Mouse (Mus musculus) lung, postnatal 0 days (tissue): ENCODE results near the gene Kcnd3. TPM values are rescaled to one million over a fixed set of nuclear protein-coding genes. Genes with fewer than 3 reads are reported as not detected.

ENCODE experiments used
- ATAC-seq: fragments of 200-750 bp; cut with Nextera tagmentation; 2 replicates; pipeline ENCODE4 v1.8.0; 2017; ENCODE audit warnings: moderate library complexity
- DNase-seq: peaks from one replicate; pipeline ENCODE4 v3.0.0-alpha.2; 2016; ENCODE audit warnings: low spot score
- H3K27ac ChIP-seq: fragments of 300-500 bp; sonication (generic); 2 replicates; pipeline ENCODE4 v1.5.1; 2014; ENCODE audit warnings: antibody characterized with exemption, mild to moderate bottlenecking, low read length, mixed read lengths
- H3K27me3 ChIP-seq: fragments of 300-500 bp; sonication (generic); replicated peaks from 2 replicates; pipeline ENCODE4 v1.6.1; 2014; ENCODE audit warnings: low read length, mixed read lengths; ENCODE audit not compliant: insufficient read depth
- H3K36me3 ChIP-seq: fragments of 300-500 bp; sonication (generic); 2 replicates; pipeline ENCODE4 v1.6.1; 2014; ENCODE audit warnings: low read length, mixed read lengths; ENCODE audit not compliant: insufficient read depth
- H3K4me1 ChIP-seq: fragments of 300-500 bp; sonication (generic); 2 replicates; pipeline ENCODE4 v1.6.1; 2014; ENCODE audit warnings: antibody characterized with exemption, low read depth, low read length, mixed read lengths; ENCODE audit not compliant: insufficient read depth
- H3K4me2 ChIP-seq: fragments of 300-500 bp; sonication (generic); replicated peaks from 2 replicates; pipeline ENCODE4 v1.6.1; 2014; ENCODE audit warnings: low read depth, mild to moderate bottlenecking, low read length, moderate library complexity, mixed read lengths
- H3K4me3 ChIP-seq: fragments of 300-500 bp; sonication (generic); 2 replicates; pipeline ENCODE4 v1.5.1; 2014; ENCODE audit warnings: low read depth, low read length
- H3K9ac ChIP-seq: fragments of 300-500 bp; sonication (generic); replicated peaks from 2 replicates; pipeline ENCODE4 v1.6.1; 2014; ENCODE audit warnings: low read depth, mild to moderate bottlenecking
- H3K9me3 ChIP-seq: fragments of 300-500 bp; sonication (generic); 2 replicates; pipeline ENCODE4 v1.6.1; 2016; ENCODE audit warnings: low read length, mixed read lengths
- CTCF ChIP-seq: IDR thresholded peaks from 2 replicates; pipeline ENCODE4 v1.5.1; 2016; ENCODE audit warnings: antibody characterized with exemption, mild to moderate bottlenecking
- EP300 ChIP-seq: IDR thresholded peaks from 2 replicates; pipeline ENCODE4 v1.6.1; 2016; ENCODE audit warnings: antibody characterized with exemption, mild to moderate bottlenecking, control low read depth
- WGBS: fragments of 180-500 bp; shearing (Covaris S2); extraction: QIAGEN DNeasy Blood & Tissue Kit; methylation state at CpG from one replicate; pipeline ENCODE4 v1.1.7; 2014; 5-methylcytosine and 5-hydroxymethylcytosine counted together
- polyA plus RNA-seq: library from polyadenylated mRNA; unstranded; fragments of >200 nt; fragmentation: Nextera tagmentation; extraction: Ambion mirVana; gene quantifications from 2 replicates; pipeline ENCODE4 v1.2.1, GENCODE M21; 2015

The Kcnd3 gene
- polyA plus RNA-seq, 1 experiment from 2014 or later: 0.13 TPM

GRCm38 (mm10) chr3:105621154-105621553 lies 169.0 kb downstream of the Kcnd3 start:
- H3K27me3 ChIP-seq: no peaks in the 10 kb centered on the region
- no peaks in the 10 kb centered on the region for H3K9me3 ChIP-seq
- no peak overlapping the region for H3K4me2 ChIP-seq
- no peaks in the 10 kb centered on the region for H3K4me1 ChIP-seq
- no peak overlapping the region for H3K9ac ChIP-seq
- TF ChIP-seq EP300 (no peak), CTCF (no peak)
- WGBS: 63% methylated on average over 8 of the region's 8 CpGs
- H3K36me3 ChIP-seq: no peaks in the 10 kb centered on the region
- no peak for DNase-seq
- H3K4me3 ChIP-seq: no peak overlapping the region
- no peak overlapping the region for H3K27ac ChIP-seq
- ATAC-seq: no peak

GRCm38 (mm10) chr3:105623137-105623536 lies 171.0 kb downstream of the Kcnd3 start:
- Histone ChIP-seq H3K9ac (no peak overlapping the region), H3K27me3 (no peaks in the 10 kb centered on the region), H3K9me3 (no peaks in the 10 kb centered on the region), H3K4me1 (no peaks in the 10 kb centered on the region), H3K27ac (no peak overlapping the region), H3K36me3 (no peaks in the 10 kb centered on the region), H3K4me2 (no peak overlapping the region), H3K4me3 (no peak overlapping the region)
- no peak for TF ChIP-seq EP300
- TF ChIP-seq CTCF: no peak
- ATAC-seq (no peak), DNase-seq (no peak)
- 48% methylated on average over 4 of the region's 4 CpGs for WGBS

- no peak overlapping the region for H3K4me2 ChIP-seq
- 73% methylated on average over 2 of the region's 2 CpGs for WGBS
- TF ChIP-seq EP300: no peak
- TF ChIP-seq CTCF: no peak
- H3K4me1 ChIP-seq: no peaks in the 10 kb centered on the region
- no peaks in the 10 kb centered on the region for H3K27me3 ChIP-seq
- no peaks in the 10 kb centered on the region for H3K36me3 ChIP-seq
- H3K4me3 ChIP-seq: no peak overlapping the region
- DNase-seq (peak; percentile 46), ATAC-seq (peak; percentile 44)
- H3K27ac ChIP-seq: no peak overlapping the region
- H3K9ac ChIP-seq: no peak overlapping the region
- no peaks in the 10 kb centered on the region for H3K9me3 ChIP-seq
These were observed 173.8 kb downstream of the Kcnd3 start for GRCm38 (mm10) chr3:105625961-105626360.

GRCm38 (mm10) chr3:105627258-105627657 lies 175.1 kb downstream of the Kcnd3 start:
- Histone ChIP-seq H3K27ac (no peak overlapping the region), H3K9me3 (no peaks in the 10 kb centered on the region), H3K4me2 (no peak overlapping the region), H3K9ac (no peak overlapping the region), H3K36me3 (no peaks in the 10 kb centered on the region), H3K27me3 (no peaks in the 10 kb centered on the region), H3K4me1 (no peaks in the 10 kb centered on the region), H3K4me3 (no peak overlapping the region)
- DNase-seq (peak; percentile 5), ATAC-seq (no peak)
- no peak for TF ChIP-seq CTCF
- no peak for TF ChIP-seq EP300
- WGBS: 56% methylated on average over 6 of the region's 6 CpGs

- Histone ChIP-seq H3K27me3 (no peaks in the 10 kb centered on the region), H3K9me3 (no peaks in the 10 kb centered on the region), H3K4me2 (no peak overlapping the region), H3K4me3 (no peak overlapping the region), H3K36me3 (no peaks in the 10 kb centered on the region), H3K27ac (no peak overlapping the region), H3K9ac (no peak overlapping the region), H3K4me1 (no peaks in the 10 kb centered on the region)
- 49% methylated on average over 2 of the region's 2 CpGs for WGBS
- DNase-seq (no peak), ATAC-seq (no peak)
- TF ChIP-seq CTCF (no peak), EP300 (no peak)
These were observed 180.2 kb downstream of the Kcnd3 start for GRCm38 (mm10) chr3:105632296-105632695.

GRCm38 (mm10) chr3:105633021-105633420 lies 180.9 kb downstream of the Kcnd3 start:
- H3K4me1 ChIP-seq: no peaks in the 10 kb centered on the region
- no peak overlapping the region for H3K4me3 ChIP-seq
- ATAC-seq (no peak), DNase-seq (no peak)
- H3K9me3 ChIP-seq: no peaks in the 10 kb centered on the region
- TF ChIP-seq EP300: no peak
- no peak for TF ChIP-seq CTCF
- H3K4me2 ChIP-seq: no peak overlapping the region
- H3K9ac ChIP-seq: no peak overlapping the region
- WGBS: 70% methylated on average over 3 of the region's 3 CpGs
- no peaks in the 10 kb centered on the region for H3K27me3 ChIP-seq
- H3K36me3 ChIP-seq: no peaks in the 10 kb centered on the region
- H3K27ac ChIP-seq: no peak overlapping the region

GRCm38 (mm10) chr3:105642186-105642585 lies 190.1 kb downstream of the Kcnd3 start:
- peak; percentile 16 for DNase-seq
- no peak overlapping the region for H3K4me3 ChIP-seq
- WGBS: 47% methylated on average over 1 of the region's 1 CpGs
- no peaks in the 10 kb centered on the region for H3K36me3 ChIP-seq
- H3K9ac ChIP-seq: no peak overlapping the region
- no peaks in the 10 kb centered on the region for H3K27me3 ChIP-seq
- no peak; the same call in 1 of the 2 replicates for ATAC-seq
- H3K4me1 ChIP-seq: no peaks in the 10 kb centered on the region
- peak; percentile 61 for TF ChIP-seq CTCF
- no peak for TF ChIP-seq EP300
- no peak overlapping the region for H3K27ac ChIP-seq
- no peaks in the 10 kb centered on the region for H3K9me3 ChIP-seq
- H3K4me2 ChIP-seq: no peak overlapping the region
